Mouse (Mus musculus) ovary, postnatal 10 days (tissue): ENCODE measurements around the gene Ubap2l.
A peak's percentile ranks its signal among the peaks of the same experiment; 100 is the strongest.

ENCODE experiments used
- DNase-seq: peaks from one replicate; pipeline ENCODE4 v3.0.0; 2022; ENCODE audit warnings: low spot score

Ubap2l gene

DNA sequence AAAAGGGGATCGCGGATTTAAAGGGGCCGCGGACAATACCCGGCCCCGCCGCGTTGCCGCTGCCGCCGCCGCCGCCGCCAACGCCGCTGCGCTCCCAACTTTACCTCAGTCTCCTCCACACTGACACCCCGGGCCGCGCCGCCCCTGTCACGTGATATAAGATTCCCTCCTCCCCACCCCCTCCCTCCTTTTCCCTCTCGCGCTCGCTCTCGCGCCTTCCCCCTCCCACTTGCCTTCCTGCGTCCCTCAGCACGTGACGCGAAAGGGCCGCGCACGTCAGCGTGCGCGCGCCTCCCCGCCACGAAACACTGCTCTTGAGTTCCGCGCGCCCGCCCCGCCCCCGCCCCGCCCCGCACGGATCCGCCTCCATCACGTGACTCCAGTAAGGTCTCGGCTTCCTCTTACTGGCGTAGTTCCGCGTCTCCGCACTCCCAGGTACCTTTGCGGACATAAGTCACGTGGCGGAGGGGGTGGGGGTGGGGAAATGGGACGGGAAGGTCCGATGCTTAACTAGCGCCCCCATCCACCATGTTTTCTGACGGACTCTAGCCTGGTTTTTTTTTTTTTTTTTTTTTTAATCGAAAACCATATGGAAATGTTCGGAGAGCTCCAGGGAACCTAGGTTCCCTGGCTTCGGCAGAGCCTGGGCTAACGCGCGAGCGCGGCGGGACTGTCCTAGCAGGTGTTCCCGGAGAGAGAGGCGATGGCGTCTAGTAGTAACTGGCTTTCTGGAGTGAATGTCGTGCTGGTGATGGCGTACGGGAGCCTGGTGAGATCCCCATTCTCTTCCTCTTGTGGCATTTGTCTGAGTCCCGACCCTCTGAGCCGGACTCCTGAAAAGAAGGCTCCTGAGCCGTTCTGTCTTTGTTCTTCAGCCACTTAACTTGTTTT lies at the start of gene Ubap2l:
Gene Ubap2l (minus strand): TSS at position 278 of the 891 bp plus-strand sequence.
- peak; percentile 35 for DNase-seq

- no peak for DNase-seq
These were observed 49.2 kb upstream of the Ubap2l start for GRCm38 (mm10) chr3:90101673-90102072.

- DNase-seq: no peak
These were observed 48.6 kb upstream of the Ubap2l start for GRCm38 (mm10) chr3:90101010-90101409.

DNA sequence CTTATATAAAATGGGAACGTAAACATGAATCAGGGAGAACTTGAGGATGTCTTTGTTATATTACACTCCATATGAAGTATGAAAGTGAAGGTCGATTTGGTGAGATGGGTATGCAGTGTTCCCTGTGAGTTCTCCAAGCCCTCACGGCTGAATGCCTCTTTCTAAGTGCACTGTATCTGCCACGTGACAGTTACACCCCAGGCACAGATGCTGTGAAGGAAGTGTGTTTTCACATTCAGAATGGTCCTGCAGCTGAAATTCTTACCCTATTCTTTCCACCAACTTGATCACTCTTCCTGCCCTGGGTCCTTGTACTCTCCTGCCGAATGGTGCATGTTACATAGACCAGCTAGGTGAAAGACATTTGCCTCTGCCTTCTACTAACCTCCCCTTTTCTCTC lies 45.5 kb upstream of the Ubap2l start:
- no peak for DNase-seq

DNA sequence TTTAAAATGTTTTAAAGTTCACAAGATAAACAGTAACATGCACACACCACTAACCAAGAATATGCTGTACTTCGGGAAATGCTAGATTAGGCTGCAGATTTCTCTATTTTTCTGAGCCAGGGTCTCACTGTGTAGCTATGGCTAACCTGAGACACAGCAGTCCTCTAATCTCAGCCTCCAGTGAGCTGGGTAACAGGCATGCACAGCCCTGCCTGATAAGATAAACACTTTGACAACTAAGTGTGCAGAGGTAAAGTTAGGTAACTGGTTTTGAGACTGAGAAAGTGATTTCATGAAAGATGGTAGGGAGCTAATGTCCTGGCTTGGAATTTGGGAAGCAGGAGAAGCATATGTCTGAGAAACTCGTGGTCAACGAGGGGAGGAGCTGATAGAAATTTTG lies 42.0 kb upstream of the Ubap2l start:
- DNase-seq: no peak

GRCm38 (mm10) chr3:90090892-90091291 lies 38.5 kb upstream of the Ubap2l start:
- no peak for DNase-seq

DNA sequence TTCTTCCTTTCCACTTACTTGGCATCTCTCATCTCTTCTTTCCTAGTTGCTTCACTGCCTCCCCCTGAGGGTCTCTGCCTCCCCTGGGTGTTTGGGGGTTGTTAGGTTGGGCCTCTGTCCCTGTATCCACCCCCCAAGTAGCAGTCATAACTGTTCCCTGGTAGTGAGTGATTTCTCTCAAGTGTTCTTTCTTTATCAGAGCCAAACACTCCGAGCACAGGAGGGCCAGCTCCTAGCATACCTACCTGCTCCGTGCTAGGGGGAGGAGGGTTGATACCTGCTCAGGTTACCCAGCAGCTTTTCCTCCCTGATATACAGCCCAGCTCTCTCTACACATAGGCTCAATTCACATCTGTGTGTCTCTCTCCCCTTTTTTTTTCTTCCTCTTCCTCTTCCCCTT lies 36.2 kb upstream of the Ubap2l start:
- no peak for DNase-seq

- no peak for DNase-seq
These were observed 33.6 kb upstream of the Ubap2l start for GRCm38 (mm10) chr3:90086068-90086467.

GRCm38 (mm10) chr3:90085281-90085680 lies 32.9 kb upstream of the Ubap2l start:
- DNase-seq: no peak

DNA sequence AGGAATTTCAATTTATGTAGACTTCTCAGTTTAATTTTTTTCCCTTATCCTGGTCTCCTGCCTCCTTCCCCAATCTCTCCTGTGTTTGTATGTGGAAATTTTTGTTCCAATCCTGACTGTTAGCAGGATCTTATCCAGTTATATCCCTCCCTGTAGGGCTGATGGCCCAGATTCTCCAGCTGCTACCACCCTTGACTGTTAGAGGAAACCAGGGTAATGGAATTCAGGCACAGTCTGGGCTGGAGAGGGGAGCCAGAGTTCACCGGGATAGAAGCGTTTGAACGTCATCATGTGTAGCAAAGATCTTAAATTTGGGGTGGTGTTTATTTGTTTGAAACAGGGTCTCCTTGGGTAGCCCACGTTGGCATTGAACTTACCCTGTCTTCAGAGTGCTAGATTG lies 32.4 kb upstream of the Ubap2l start:
- DNase-seq: no peak

GRCm38 (mm10) chr3:90083698-90084324 lies 31.4 kb upstream of the Ubap2l start:
- no peak for DNase-seq

DNA sequence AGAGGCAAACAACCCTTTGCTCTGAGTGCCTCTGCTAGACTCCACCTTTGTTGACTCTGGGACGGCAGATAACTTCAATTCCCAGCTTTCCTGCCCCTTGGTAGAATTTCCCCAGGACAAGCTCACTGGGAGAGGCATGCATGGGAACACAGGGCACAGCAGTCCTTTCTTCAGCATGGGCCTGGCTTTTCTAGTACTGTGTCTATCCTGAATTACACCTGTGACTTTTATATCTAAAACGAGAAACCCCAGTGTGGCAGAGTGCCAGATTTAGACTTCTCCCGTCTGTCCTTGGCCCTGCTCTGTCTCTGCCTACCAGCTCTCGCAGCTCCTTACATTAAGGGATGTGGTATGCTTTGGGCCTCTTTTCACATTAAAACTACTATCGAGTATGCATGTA lies 30.6 kb upstream of the Ubap2l start:
- no peak for DNase-seq

DNA sequence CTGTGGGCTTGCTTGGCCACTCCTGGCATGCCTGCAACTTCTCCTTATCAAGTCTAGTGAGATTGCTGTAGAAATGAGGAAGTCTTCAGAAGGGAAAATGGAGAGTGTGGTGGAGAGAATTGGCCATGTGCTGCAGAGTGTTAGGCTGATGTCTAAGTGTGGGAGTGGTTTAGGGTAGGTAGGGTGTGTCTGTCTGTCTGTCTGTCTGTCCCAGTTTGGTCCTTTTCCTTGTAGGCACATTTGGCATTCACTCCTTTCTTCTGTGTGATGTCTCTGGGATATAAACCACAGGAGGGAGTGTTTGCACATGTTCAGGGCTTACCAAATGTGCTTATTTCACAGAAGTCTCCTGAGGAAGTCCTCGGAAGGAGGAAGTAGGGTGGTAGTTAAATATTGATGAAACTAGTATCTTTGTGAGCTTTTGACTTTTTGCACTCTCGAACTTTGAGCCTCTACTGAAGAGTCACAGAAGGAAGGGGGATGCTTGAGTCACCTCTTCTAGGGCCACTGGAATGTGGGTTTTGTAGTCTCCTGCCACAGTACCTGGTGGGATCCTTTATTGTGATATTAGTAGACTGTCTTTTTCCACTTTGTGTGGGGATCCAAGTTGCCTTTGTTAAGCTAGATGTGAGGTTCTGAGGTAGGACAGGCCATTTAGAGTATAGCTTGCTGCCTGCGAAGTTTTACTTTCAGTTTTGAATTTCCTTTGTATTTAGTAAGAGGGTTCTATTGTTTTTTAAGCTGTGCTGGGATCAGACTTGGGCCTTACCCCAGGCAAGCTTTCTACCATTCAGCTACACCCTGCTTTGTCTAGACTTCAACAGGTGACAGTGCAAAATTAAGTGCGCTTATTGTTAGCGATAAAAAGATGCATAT lies 29.2 kb upstream of the Ubap2l start:
- no peak for DNase-seq

DNA sequence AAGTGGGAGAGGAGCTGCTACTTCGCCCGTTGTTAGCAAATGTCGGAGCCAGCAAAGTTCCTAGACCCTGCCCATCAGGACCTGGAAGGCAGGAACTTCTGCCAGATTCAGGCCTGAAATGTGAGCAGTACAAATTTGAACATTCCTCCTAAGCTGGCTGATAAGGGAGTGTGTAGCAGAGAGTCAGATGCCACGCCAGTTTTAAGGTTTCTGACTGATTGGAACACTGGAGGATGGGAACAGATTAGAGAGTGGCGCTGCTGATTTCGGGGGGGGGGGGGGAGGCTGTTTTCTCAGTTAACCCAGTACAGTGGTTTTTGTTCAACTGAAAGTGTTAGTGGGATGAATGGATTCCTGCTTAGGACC lies 28.1 kb upstream of the Ubap2l start:
- no peak for DNase-seq

GRCm38 (mm10) chr3:90079763-90080497 lies 27.5 kb upstream of the Ubap2l start:
- DNase-seq: peak; percentile 48

DNA sequence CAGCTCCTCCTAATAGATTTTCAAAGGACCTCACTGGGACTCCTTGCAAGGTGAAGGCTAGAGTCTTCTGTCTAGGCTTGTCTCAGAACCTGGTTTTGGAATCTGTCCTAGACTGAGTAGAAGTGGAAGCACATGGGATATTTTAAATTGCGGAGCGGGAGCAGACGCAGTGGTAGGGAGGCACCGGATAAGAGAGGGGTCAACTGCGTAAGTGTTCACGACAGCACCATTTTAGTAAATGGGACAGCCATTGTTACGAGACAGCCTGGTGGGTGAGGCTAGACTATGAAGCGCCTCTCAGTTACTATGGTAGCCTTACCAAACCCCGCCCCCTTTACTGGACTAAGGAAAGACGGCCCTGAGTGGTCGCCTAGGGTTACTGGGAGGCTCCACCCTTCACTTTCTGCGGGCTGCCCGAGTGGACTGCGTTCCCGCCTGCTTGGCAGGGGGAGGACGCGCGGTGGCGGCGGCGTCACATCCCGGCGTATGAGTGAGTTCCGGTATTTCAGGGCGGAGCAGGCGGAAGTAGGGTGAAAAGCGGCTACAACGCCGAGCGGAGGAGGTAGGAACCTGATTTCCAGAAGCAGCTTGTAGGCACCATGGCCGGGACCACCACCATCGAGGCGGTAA lies 26.8 kb upstream of the Ubap2l start:
- DNase-seq: peak; percentile 63

- no peak for DNase-seq
These were observed 25.8 kb upstream of the Ubap2l start for GRCm38 (mm10) chr3:90078224-90078623.

GRCm38 (mm10) chr3:90076921-90077716 lies 24.7 kb upstream of the Ubap2l start:
- DNase-seq: peak; percentile 74

DNA sequence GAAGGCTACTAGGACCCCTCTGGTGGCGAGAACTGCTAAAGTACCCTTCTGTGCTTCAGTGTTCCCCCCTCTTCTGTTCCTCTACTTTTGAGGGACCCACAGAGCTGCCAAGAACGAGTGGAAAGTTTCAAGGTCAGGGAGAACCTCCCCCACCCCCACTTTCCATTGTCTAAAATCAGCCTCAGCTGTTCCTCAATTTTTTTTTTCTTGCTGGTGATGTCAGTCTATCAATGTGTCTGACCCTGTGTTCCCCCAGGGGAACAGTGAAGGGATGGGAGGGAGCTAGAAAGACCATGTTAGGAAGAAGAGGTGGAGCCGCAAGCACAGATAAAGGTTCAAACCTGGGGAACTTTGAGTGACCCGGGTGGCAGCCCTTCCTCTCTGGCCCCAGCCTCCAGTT lies 19.9 kb upstream of the Ubap2l start, which contains the start of gene Tpm3:
Gene Tpm3 (plus strand): TSS at position 356 of the 400 bp plus-strand sequence.
- DNase-seq: no peak

DNA sequence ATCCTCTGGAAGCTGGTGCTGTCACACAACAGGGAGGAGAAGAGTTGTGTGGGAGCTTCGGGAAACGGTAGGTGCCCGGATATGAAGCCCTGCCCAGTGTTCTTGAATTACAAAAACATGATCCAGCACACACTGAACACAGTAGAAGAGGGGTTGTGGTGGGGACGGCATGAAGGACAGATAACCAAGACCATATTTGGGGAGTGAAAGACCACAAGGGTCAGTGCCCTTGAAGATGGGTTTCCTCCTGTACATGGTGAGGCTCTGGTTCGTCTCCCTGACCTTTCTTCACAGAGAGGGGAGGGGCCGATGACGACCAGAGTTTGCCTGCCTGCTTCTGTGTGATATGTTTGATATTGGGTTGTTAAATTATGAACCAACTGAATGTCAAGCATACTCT lies 17.3 kb upstream of the Ubap2l start:
- DNase-seq: no peak
